Mouse (Mus musculus) MEL (cell line): ENCODE measurements around the gene Zg16.

Source experiments
- CTCF ChIP-seq, 3 experiments: IDR thresholded peaks in 2 of 3; conservative IDR thresholded peaks in 1 of 3; 2 replicates each; pipeline ENCODE4 v1.5.1; 2011 to 2012; ENCODE audit warnings: low read length in 3 of 3, low read depth in 2 of 3, mild to moderate bottlenecking in 2 of 3, improper control_type of control experiment in 1 of 3, inconsistent platforms in 1 of 3, mixed read lengths in 1 of 3, moderate library complexity in 1 of 3; ENCODE audit not compliant: control insufficient read depth in 1 of 3, insufficient read depth in 1 of 3, poor library complexity in 1 of 3, severe bottlenecking in 1 of 3
- NELFE ChIP-seq: IDR thresholded peaks from 2 replicates; pipeline ENCODE4 v1.6.1; 2011; ENCODE audit warnings: low read depth, low read length, improper control_type of control experiment
- POLR2A ChIP-seq, 2 experiments: IDR thresholded peaks; 2 replicates each; pipeline ENCODE4 v1.6.1; 2011 to 2012; ENCODE audit warnings: low read length in 2 of 2, mild to moderate bottlenecking in 2 of 2, control low read depth in 1 of 2, improper control_type of control experiment in 1 of 2, low read depth in 1 of 2, moderate library complexity in 1 of 2; ENCODE audit not compliant: control insufficient read depth in 1 of 2, insufficient read depth in 1 of 2, poor library complexity in 1 of 2
- TCF12 ChIP-seq: IDR thresholded peaks from 2 replicates; pipeline ENCODE4 v1.6.1; 2014; ENCODE audit warnings: low read depth, mild to moderate bottlenecking, inconsistent platforms, low read length, improper control_type of control experiment, moderate library complexity

DNA sequence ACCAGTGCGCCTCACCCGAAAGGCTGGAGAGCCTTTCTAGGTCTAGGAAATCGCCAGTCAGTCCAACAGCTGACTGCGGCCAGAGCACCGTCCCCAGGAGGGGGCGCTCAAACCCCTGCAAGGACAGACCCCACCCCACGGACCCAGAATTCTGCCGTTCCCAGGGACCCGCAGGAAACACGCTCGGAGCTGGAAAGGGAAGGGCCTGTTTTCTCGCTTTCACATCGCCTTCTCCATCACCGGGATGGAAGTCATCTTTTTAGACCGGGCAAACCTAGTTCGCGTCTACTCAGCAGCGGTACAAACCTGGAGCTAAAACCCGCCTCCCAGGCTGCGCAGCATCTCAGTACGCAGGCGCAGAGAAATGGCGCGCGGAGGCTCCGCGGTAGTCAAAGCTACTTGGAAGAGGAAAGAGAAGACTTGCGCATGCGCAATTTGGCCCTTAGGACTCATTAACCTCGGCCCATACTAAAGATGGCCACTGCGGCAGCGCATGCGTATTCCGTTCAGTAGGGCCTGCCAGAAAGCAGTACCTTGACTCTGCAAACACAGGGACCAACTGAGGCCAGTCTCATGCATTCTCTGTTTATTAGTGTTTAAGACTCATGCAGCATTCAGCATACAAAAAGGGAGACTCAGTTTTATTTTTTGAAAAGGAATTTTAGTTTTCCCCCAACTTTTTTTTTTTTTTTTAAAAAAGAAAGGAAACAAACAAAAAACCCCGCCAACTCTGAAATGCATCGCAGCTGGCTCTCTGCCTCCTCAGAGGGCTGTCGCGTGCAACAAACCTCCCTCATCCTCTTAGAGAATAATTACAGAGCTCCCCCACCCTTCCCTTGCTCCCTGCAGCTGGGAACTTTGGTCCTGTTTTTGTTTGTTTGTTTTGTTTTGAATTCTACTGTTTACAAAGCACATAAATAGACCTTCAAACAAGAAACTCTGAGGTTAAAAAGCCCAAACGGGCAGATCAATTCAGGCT is 69.9 kb downstream of the Zg16 start, which contains the start of gene Pagr1a:
- no peak; the same call in 1 of the 2 replicates for TF ChIP-seq TCF12
- peak; percentile 37 to 83 for TF ChIP-seq POLR2A (IDR thresholded peaks at IDR 0.05; ENCODE audit: control insufficient read depth in 1 of 2, insufficient read depth in 1 of 2, low read depth in 1 of 2, low read length in 2 of 2, poor library complexity in 1 of 2)
- TF ChIP-seq CTCF (IDR thresholded peaks at IDR 0.05 in 2 of 3, conservative IDR thresholded peaks at IDR 0.05 in 1 of 3; ENCODE audit: control insufficient read depth in 1 of 3, insufficient read depth in 1 of 3, low read depth in 2 of 3, low read length in 3 of 3, poor library complexity in 1 of 3, severe bottlenecking in 1 of 3) = peak; percentile 86 to 87 (median 87)
- peak; percentile 79 for TF ChIP-seq NELFE
